Mouse (Mus musculus): Measurements from ENCODE around the gene Dcst2. TPM values are rescaled to one million over a fixed set of nuclear protein-coding genes. Genes with fewer than 3 reads are reported as not detected.

Dcst2 gene
- polyA plus RNA-seq, 1 experiment from 2014 or later = 0.23 TPM

Other genes with a start within 250 kb of the Dcst2 start
- 1.2 and 1.6 TPM in 2 replicates for gene Pklr, start 225.8 kb upstream of the Dcst2 start, polyA plus RNA-seq (2014; fragmentation: Nextera tagmentation; extraction: Ambion mirVana)
- gene Hcn3, start 201.8 kb upstream of the Dcst2 start, polyA plus RNA-seq (2014; fragmentation: Nextera tagmentation; extraction: Ambion mirVana) = 1.0 and 1.1 TPM in 2 replicates
- gene Clk2, start 197.2 kb upstream of the Dcst2 start, polyA plus RNA-seq (2014; fragmentation: Nextera tagmentation; extraction: Ambion mirVana) = 34.8 and 35.2 TPM in 2 replicates
- gene Scamp3, start 184.5 kb upstream of the Dcst2 start, polyA plus RNA-seq (2014; fragmentation: Nextera tagmentation; extraction: Ambion mirVana) = 107 and 110 TPM in 2 replicates
- 24.0 and 27.1 TPM in 2 replicates for gene Fam189b, start 178.8 kb upstream of the Dcst2 start, polyA plus RNA-seq (2014; fragmentation: Nextera tagmentation; extraction: Ambion mirVana)
- gene Gba, start 159.0 kb upstream of the Dcst2 start, polyA plus RNA-seq (2014; fragmentation: Nextera tagmentation; extraction: Ambion mirVana) = 30.7 and 33.1 TPM in 2 replicates
- 21.0 and 21.6 TPM in 2 replicates for gene Thbs3, start 146.8 kb upstream of the Dcst2 start, polyA plus RNA-seq (2014; fragmentation: Nextera tagmentation; extraction: Ambion mirVana)
- gene Mtx1, start 134.9 kb upstream of the Dcst2 start, polyA plus RNA-seq (2014; fragmentation: Nextera tagmentation; extraction: Ambion mirVana) = 213 and 231 TPM in 2 replicates
- 0.68 TPM in 1 of 2 replicates, not detected in the other for gene Muc1, start 132.9 kb upstream of the Dcst2 start, polyA plus RNA-seq (2014; fragmentation: Nextera tagmentation; extraction: Ambion mirVana)
- gene Krtcap2, start 116.0 kb upstream of the Dcst2 start, polyA plus RNA-seq (2014; fragmentation: Nextera tagmentation; extraction: Ambion mirVana) = 272 and 295 TPM in 2 replicates
- gene Trim46, start 115.7 kb upstream of the Dcst2 start, polyA plus RNA-seq (2014; fragmentation: Nextera tagmentation; extraction: Ambion mirVana) = 4.0 and 5.5 TPM in 2 replicates
- gene Dpm3, start 102.6 kb upstream of the Dcst2 start, polyA plus RNA-seq (2014; fragmentation: Nextera tagmentation; extraction: Ambion mirVana) = 93.3 and 106 TPM in 2 replicates
- 46.4 and 47.2 TPM in 2 replicates for gene Slc50a1, start 91.4 kb upstream of the Dcst2 start, polyA plus RNA-seq (2014; fragmentation: Nextera tagmentation; extraction: Ambion mirVana)
- 42.4 and 47.7 TPM in 2 replicates for gene Efna1, start 80.8 kb upstream of the Dcst2 start, polyA plus RNA-seq (2014; fragmentation: Nextera tagmentation; extraction: Ambion mirVana)
- gene Efna3, start 39.0 kb upstream of the Dcst2 start, polyA plus RNA-seq (2014; fragmentation: Nextera tagmentation; extraction: Ambion mirVana) = 13.9 and 19.3 TPM in 2 replicates
- 46.9 and 48.9 TPM in 2 replicates for gene Efna4, start 23.9 kb upstream of the Dcst2 start, polyA plus RNA-seq (2014; fragmentation: Nextera tagmentation; extraction: Ambion mirVana)
- 17.8 and 21.0 TPM in 2 replicates for gene Adam15, start 12.0 kb upstream of the Dcst2 start, polyA plus RNA-seq (2014; fragmentation: Nextera tagmentation; extraction: Ambion mirVana)
- 0.37 and 0.44 TPM in 2 replicates for gene Dcst1, start 3.3 kb downstream of the Dcst2 start, polyA plus RNA-seq (2014; fragmentation: Nextera tagmentation; extraction: Ambion mirVana)
- 0.41 and 0.45 TPM in 2 replicates for gene Zbtb7b, start 32.8 kb downstream of the Dcst2 start, polyA plus RNA-seq (2014; fragmentation: Nextera tagmentation; extraction: Ambion mirVana)
- 0.61 TPM in 1 of 2 replicates, not detected in the other for gene Lenep, start 40.8 kb downstream of the Dcst2 start, polyA plus RNA-seq (2014; fragmentation: Nextera tagmentation; extraction: Ambion mirVana)
- gene Flad1, start 49.9 kb downstream of the Dcst2 start, polyA plus RNA-seq (2014; fragmentation: Nextera tagmentation; extraction: Ambion mirVana) = 19.0 and 21.9 TPM in 2 replicates
- 774 and 797 TPM in 2 replicates for gene Cks1b, start 56.4 kb downstream of the Dcst2 start, polyA plus RNA-seq (2014; fragmentation: Nextera tagmentation; extraction: Ambion mirVana)
- 55.7 and 64.5 TPM in 2 replicates for gene Shc1, start 56.5 kb downstream of the Dcst2 start, polyA plus RNA-seq (2014; fragmentation: Nextera tagmentation; extraction: Ambion mirVana)
- gene Pygo2, start 68.2 kb downstream of the Dcst2 start, polyA plus RNA-seq (2014; fragmentation: Nextera tagmentation; extraction: Ambion mirVana) = 64.3 and 65.5 TPM in 2 replicates
- 10.3 and 11.5 TPM in 2 replicates for gene Pbxip1, start 74.7 kb downstream of the Dcst2 start, polyA plus RNA-seq (2014; fragmentation: Nextera tagmentation; extraction: Ambion mirVana)
- 58.6 and 64.0 TPM in 2 replicates for gene Pmvk, start 92.6 kb downstream of the Dcst2 start, polyA plus RNA-seq (2014; fragmentation: Nextera tagmentation; extraction: Ambion mirVana)
- 1.0 and 1.1 TPM in 2 replicates for gene Kcnn3, start 158.2 kb downstream of the Dcst2 start, polyA plus RNA-seq (2014; fragmentation: Nextera tagmentation; extraction: Ambion mirVana)

Measured in limb, embryonic 11.5 days (tissue).